In the genomic region with DNA sequence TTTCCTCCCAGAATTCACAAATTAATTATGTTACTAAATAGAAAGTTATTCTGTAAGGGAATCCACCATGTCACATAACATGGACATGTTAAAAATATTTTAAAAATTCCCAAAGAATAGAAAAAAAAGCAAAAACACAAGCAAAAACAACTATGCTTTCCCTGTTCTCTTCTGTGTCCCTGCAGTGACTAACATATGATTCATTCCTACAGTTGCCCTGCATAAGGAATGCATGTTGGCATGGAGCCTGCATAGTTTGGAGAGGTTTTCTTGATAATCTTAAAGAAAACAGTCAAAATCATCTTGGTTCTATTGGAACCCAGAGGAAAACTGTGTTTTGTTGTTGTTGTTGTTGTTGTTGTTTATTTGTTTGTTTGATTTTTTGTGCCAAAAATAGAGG, we compare ENCODE assay signal across 33 mouse cellular contexts. TPM values are rescaled to one million over a fixed set of nuclear protein-coding genes. Genes with fewer than 3 reads are reported as not detected.
DNase-seq lines count a peak whose midpoint lies in the region; ATAC-seq and TF ChIP-seq lines count a peak whose summit lies in the region.
"Had no signal": no experiment of that assay in that cellular context is flagged by ENCODE, and none has a peak within 500 bp of the region (broad histone marks: within the 10 kb centered on the region; RNA-seq: fewer than 3 reads in every experiment).

No protein-coding gene starts in this region.

- H3K27me3 ChIP-seq in C2C12 (ENCODE audit: control insufficient read depth, insufficient read depth, insufficient read length) (no peaks in the 10 kb centered on the region), Patski (no peaks in the 10 kb centered on the region)
- no peaks in the 10 kb centered on the region for H3K27me3 ChIP-seq in midbrain, embryonic 14.5 days (ENCODE audit: control insufficient read depth, insufficient read depth, low read length)
- H3K27me3 ChIP-seq: embryonic facial prominence, embryonic 13.5 days; forebrain, embryonic 12.5 days; forebrain, embryonic 15.5 days; heart, embryonic 13.5 days had no signal

- no peak overlapping the region for H3ac ChIP-seq in C2C12 (ENCODE audit: control insufficient read depth, insufficient read length, low read depth)

- H3K4me1 ChIP-seq in midbrain, embryonic 14.5 days (ENCODE audit: control insufficient read depth, insufficient read depth, low read length): no peaks in the 10 kb centered on the region
- H3K4me1 ChIP-seq: embryonic facial prominence, embryonic 10.5 days; embryonic facial prominence, embryonic 13.5 days; forebrain, embryonic 12.5 days; forebrain, embryonic 15.5 days; heart, embryonic 10.5 days; heart, embryonic 13.5 days had no signal

- in situ Hi-C loops in Patski (cut with MboI; ENCODE audit: low pct_unique_long_range_greater_than_20kb): no loop called here

- no peaks in the 10 kb centered on the region for H3K36me3 ChIP-seq in C2C12 (ENCODE audit: control insufficient read depth, insufficient read depth)
- no peaks in the 10 kb centered on the region for H3K36me3 ChIP-seq in midbrain, embryonic 14.5 days (ENCODE audit: control insufficient read depth, insufficient read depth, low read length)
- H3K36me3 ChIP-seq: embryonic facial prominence, embryonic 10.5 days; embryonic facial prominence, embryonic 13.5 days; forebrain, embryonic 12.5 days; forebrain, embryonic 15.5 days; heart, embryonic 10.5 days; heart, embryonic 13.5 days had no signal

- no peaks in the 10 kb centered on the region for H3K79me3 ChIP-seq in C2C12 (ENCODE audit: low read depth)

- peak; percentile 14 for DNase-seq in right cerebral cortex, adult 18-20 months
- no peak for DNase-seq in right cerebral cortex, postnatal 10 days (ENCODE audit: low spot score in 2 of 2)
- no peak for DNase-seq in Patski (ENCODE audit: low read depth, low spot score)
- DNase-seq in heart, adult 11 months: no peak
- DNase-seq in midbrain, embryonic 14.5 days: no peak
- DNase-seq: adrenal gland, adult 8-10 months; adrenal gland, postnatal 25 days; B cell, adult 2 months; cerebellum, adult 11 months; cerebellum, adult 2 months; cerebellum, adult 9-11 months; cerebellum, postnatal 25 days; embryo, embryonic 11 days; gastrocnemius, postnatal 25 days; heart, adult 2 months; heart, postnatal 14 days; heart, postnatal 4 days; kidney, adult 2 months had no signal

- H3K4me3 ChIP-seq in C2C12 (ENCODE audit: insufficient read depth, poor library complexity, severe bottlenecking): no peak overlapping the region
- H3K4me3 ChIP-seq in midbrain, embryonic 14.5 days (replicated peaks; ENCODE audit: low read depth, low read length): no peak overlapping the region
- H3K4me3 ChIP-seq: embryonic facial prominence, embryonic 10.5 days; embryonic facial prominence, embryonic 13.5 days; erythroblast, embryonic 14.5 days; forebrain, embryonic 12.5 days; forebrain, embryonic 15.5 days; heart, adult 2 months; heart, embryonic 10.5 days; heart, embryonic 13.5 days had no signal

- no peaks in the 10 kb centered on the region for H3K9me3 ChIP-seq in midbrain, embryonic 14.5 days (ENCODE audit: control insufficient read depth, low read length)
- H3K9me3 ChIP-seq: embryonic facial prominence, embryonic 10.5 days; embryonic facial prominence, embryonic 13.5 days; forebrain, embryonic 12.5 days; forebrain, embryonic 15.5 days; heart, embryonic 10.5 days had no signal

- no peaks in the 10 kb centered on the region for H3K79me2 ChIP-seq in C2C12 (ENCODE audit: control insufficient read depth, insufficient read depth)

- H3K27ac ChIP-seq in midbrain, embryonic 14.5 days (replicated peaks; ENCODE audit: low read depth, low read length): no peak overlapping the region
- H3K27ac ChIP-seq: embryonic facial prominence, embryonic 10.5 days; embryonic facial prominence, embryonic 13.5 days; forebrain, embryonic 12.5 days; forebrain, embryonic 15.5 days; heart, adult 2 months; heart, embryonic 10.5 days; heart, embryonic 13.5 days; hindbrain, embryonic 14.5 days; hindbrain, postnatal 0 days had no signal

- no peak for TF ChIP-seq CTCF in C2C12 (IDR thresholded peaks at IDR 0.05; ENCODE audit: control insufficient read depth, insufficient read depth, insufficient read length)
- no peak for TF ChIP-seq CTCF in Patski (IDR thresholded peaks at IDR 0.05)

- POLR2A ChIA-PET in Patski (lab: Charles Lee): no interaction called here

- peak; percentile 78 for ATAC-seq in Patski
- ATAC-seq in CD4-positive, CD25-positive, alpha-beta regulatory T cell, adult 4 months: no peak
- ATAC-seq in midbrain, embryonic 14.5 days (ENCODE audit: low FRiP score, low TSS enrichment): no peak
- ATAC-seq: activated CD4-positive, CD25-positive, alpha-beta regulatory T cell, adult 4 months; forebrain, embryonic 15.5 days; hindbrain, postnatal 0 days; intestine, postnatal 0 days had no signal

- CTCF ChIA-PET in Patski (lab: Charles Lee): interaction anchor here (2.9 kb wide), 1 partner anchor 17 kb away, joined by 8 read pairs; no protein-coding TSS in a partner anchor

- H3K4me2 ChIP-seq in midbrain, embryonic 14.5 days (ENCODE audit: low read length): no peak overlapping the region
- H3K4me2 ChIP-seq: embryonic facial prominence, embryonic 13.5 days; forebrain, embryonic 12.5 days; forebrain, embryonic 15.5 days; heart, embryonic 13.5 days; hindbrain, embryonic 14.5 days had no signal

- no peak overlapping the region for H3K9ac ChIP-seq in midbrain, embryonic 14.5 days (replicated peaks; ENCODE audit: low read length)
- H3K9ac ChIP-seq: embryonic facial prominence, embryonic 13.5 days; forebrain, embryonic 12.5 days; forebrain, embryonic 15.5 days; heart, embryonic 13.5 days; hindbrain, embryonic 14.5 days had no signal

TF ChIP-seq in C2C12, 6 proteins besides CTCF, POLR2A, EP300 and RAD21:
- no peak for TF ChIP-seq MYOG (IDR thresholded peaks at IDR 0.05; ENCODE audit: control insufficient read depth, extremely low read depth, insufficient read length)
- peak; percentile 85 for TF ChIP-seq FOSL1 (IDR thresholded peaks at IDR 0.05; ENCODE audit: insufficient read depth, low read length, poor library complexity, severe bottlenecking)
- TF ChIP-seq USF1 (IDR thresholded peaks at IDR 0.05; ENCODE audit: low read depth): no peak

RNA-seq across cellular contexts. Expression of a gene that starts 50.1 kb away (rescaled TPM):
- polyA plus RNA-seq in C2C12 (2012; fragmentation: generic; extraction: Trizol) (not detected), Patski (2021) (not detected)
- polyA plus RNA-seq in CD4-positive, CD25-positive, alpha-beta regulatory T cell, adult 4 months (2017; shearing (Covaris generic)): not detected
- polyA plus RNA-seq in midbrain, embryonic 14.5 days (2014; fragmentation: Nextera tagmentation; extraction: Ambion mirVana): not detected in 2 replicates
- polyA plus RNA-seq: activated CD4-positive, CD25-positive, alpha-beta regulatory T cell, adult 4 months; cerebellum, adult 2 months; embryonic facial prominence, embryonic 10.5 days; erythroblast, embryonic 14.5 days; forebrain, embryonic 12.5 days; forebrain, embryonic 15.5 days; frontal cortex, adult 2 months; hindbrain, embryonic 11.5 days; hindbrain, embryonic 14.5 days; hindbrain, postnatal 0 days had no signal
